In genomic region chr4:152339293-152339790, GRCm38 (mm10) we compare ENCODE assay signal across 11 mouse cellular contexts. TPM values are rescaled to one million over a fixed set of nuclear protein-coding genes. Genes with fewer than 3 reads are reported as not detected.
A peak's percentile ranks its signal among the peaks of the same experiment; 100 is the strongest.
DNase-seq lines count a peak whose midpoint lies in the region; ATAC-seq and TF ChIP-seq lines count a peak whose summit lies in the region.
"Had no signal": no experiment of that assay in that cellular context is flagged by ENCODE, and none has a peak within 500 bp of the region (broad histone marks: within the 10 kb centered on the region; RNA-seq: fewer than 3 reads in every experiment).

No protein-coding gene starts in this region.

- intact Hi-C loops in heart, postnatal 25 days (cut with DNase I): no loop called here

- no peak for TF ChIP-seq CTCF in stomach, postnatal 0 days (IDR thresholded peaks at IDR 0.05; ENCODE audit: low read depth)

- peak overlapping the region; percentile 70 for H3K4me2 ChIP-seq in liver, embryonic 12.5 days
- H3K4me2 ChIP-seq in stomach, postnatal 0 days (replicated peaks; ENCODE audit: low read depth): peak overlapping the region; percentile 86

- no peaks in the 10 kb centered on the region for H3K9me3 ChIP-seq in heart, embryonic 10.5 days
- no peaks in the 10 kb centered on the region for H3K9me3 ChIP-seq in liver, embryonic 12.5 days (replicated peaks)
- no peaks in the 10 kb centered on the region for H3K9me3 ChIP-seq in stomach, postnatal 0 days (ENCODE audit: control insufficient read depth, low read length)

- peaks cover 32% of the 10 kb centered on the region for H3K4me1 ChIP-seq in heart, embryonic 10.5 days
- peaks cover 24% of the 10 kb centered on the region for H3K4me1 ChIP-seq in liver, embryonic 12.5 days
- no peaks in the 10 kb centered on the region for H3K4me1 ChIP-seq in stomach, postnatal 0 days (replicated peaks; ENCODE audit: control insufficient read depth, insufficient read depth)

- TF ChIP-seq EP300 in stomach, postnatal 0 days (optimal IDR thresholded peaks at IDR 0.05): no peak

- 0 out of 2 replicates have a peak overlapping the region, but pooled peaks have one; percentile 29 for H3K27ac ChIP-seq in heart, embryonic 10.5 days
- H3K27ac ChIP-seq in liver, embryonic 12.5 days: no peak overlapping the region
- H3K27ac ChIP-seq in stomach, postnatal 0 days (replicated peaks): no peak overlapping the region

- H3K4me3 ChIP-seq in heart, embryonic 10.5 days: peak overlapping the region; percentile 67
- peak overlapping the region; percentile 45 for H3K4me3 ChIP-seq in liver, embryonic 12.5 days
- H3K4me3 ChIP-seq in stomach, postnatal 0 days (ENCODE audit: low read depth, low read length): peak overlapping the region; percentile 48

- peaks cover 98% of the 10 kb centered on the region for H3K27me3 ChIP-seq in heart, embryonic 10.5 days (ENCODE audit: insufficient read depth, poor library complexity, severe bottlenecking)
- H3K27me3 ChIP-seq in liver, embryonic 12.5 days (replicated peaks): peaks cover 97% of the 10 kb centered on the region
- H3K27me3 ChIP-seq in stomach, postnatal 0 days (ENCODE audit: control insufficient read depth, insufficient read depth, low read length): no peaks in the 10 kb centered on the region; the same call in 1 of the 2 replicates

- WGBS in heart, embryonic 10.5 days: 2% methylated on average over 26 of the region's 26 CpGs
- 7% methylated on average over 25 of the region's 26 CpGs for WGBS in liver, embryonic 12.5 days (ENCODE audit: insufficient replicate concordance)
- 6% methylated on average over 12 of the region's 26 CpGs for WGBS in stomach, postnatal 0 days

- DNase-seq in heart, embryonic 10.5 days (ENCODE audit: low spot score): no peak
- DNase-seq in heart, postnatal 25 days (ENCODE audit: low spot score): no peak
- peak; percentile 45 for DNase-seq in right cerebral cortex, postnatal 25 days
- no peak for DNase-seq in right cerebral cortex, adult 18-20 months
- DNase-seq in stomach, postnatal 0 days (ENCODE audit: low spot score): no peak
- DNase-seq: adrenal gland, adult 8-10 months; lung, postnatal 14 days had no signal

- H3K36me3 ChIP-seq in heart, embryonic 10.5 days: peaks cover 18% of the 10 kb centered on the region
- H3K36me3 ChIP-seq in liver, embryonic 12.5 days: peaks cover 18% of the 10 kb centered on the region
- no peaks in the 10 kb centered on the region; the same call in 1 of the 2 replicates for H3K36me3 ChIP-seq in stomach, postnatal 0 days (ENCODE audit: control insufficient read depth, insufficient read depth, low read length)

- ATAC-seq in liver, embryonic 12.5 days: no peak
- no peak for ATAC-seq in stomach, postnatal 0 days (ENCODE audit: low FRiP score, low TSS enrichment)
- ATAC-seq in megakaryocyte progenitor cell, adult 5-6 weeks (replicated peaks; ENCODE audit: poor library complexity): no peak
- ATAC-seq in CD4-positive, CD25-positive, alpha-beta regulatory T cell, adult 4 months: no peak

- no peak overlapping the region for H3K9ac ChIP-seq in liver, embryonic 12.5 days
- peak overlapping the region; percentile 47; the same call in 1 of the 2 replicates for H3K9ac ChIP-seq in stomach, postnatal 0 days (ENCODE audit: low read length)

RNA-seq across cellular contexts. Expression of gene Chd5, which starts 0.9 kb away (rescaled TPM):
- polyA plus RNA-seq in heart, embryonic 10.5 days (2016; fragmentation: Nextera tagmentation; extraction: Ambion mirVana): 0.02 TPM in 1 of 2 replicates, not detected in the other
- under 1 TPM; 0.08 to 0.14 TPM for total RNA-seq in heart, postnatal 25 days (2021)
- 0.01 and 0.02 TPM in 2 replicates for polyA plus RNA-seq in liver, embryonic 12.5 days (2016; fragmentation: Nextera tagmentation; extraction: Ambion mirVana)
- polyA plus RNA-seq in stomach, postnatal 0 days (2015; fragmentation: Nextera tagmentation; extraction: Ambion mirVana): 1.3 and 1.9 TPM in 2 replicates
- not detected in 2 replicates for total RNA-seq in megakaryocyte progenitor cell, adult 5-6 weeks (2015)
- total RNA-seq in megakaryocyte progenitor cell, adult 5-6 weeks (2017): 0.07 and 0.08 TPM in 2 replicates
- polyA plus RNA-seq in CD4-positive, CD25-positive, alpha-beta regulatory T cell, adult 4 months (2017; shearing (Covaris generic)): under 1 TPM in 1 of 2 experiments, not detected in 1; 0.40 TPM

RNA-seq across cellular contexts. Expression of gene Rpl22, which starts 13.8 kb away (rescaled TPM):
- 261 and 301 TPM in 2 replicates for polyA plus RNA-seq in heart, embryonic 10.5 days (2016; fragmentation: Nextera tagmentation; extraction: Ambion mirVana)
- 100 to 1,000 TPM; 254 TPM for total RNA-seq in heart, postnatal 25 days (2021)
- 385 and 404 TPM in 2 replicates for polyA plus RNA-seq in liver, embryonic 12.5 days (2016; fragmentation: Nextera tagmentation; extraction: Ambion mirVana)
- polyA plus RNA-seq in stomach, postnatal 0 days (2015; fragmentation: Nextera tagmentation; extraction: Ambion mirVana): 351 and 372 TPM in 2 replicates
- 1,636 and 1,708 TPM in 2 replicates for total RNA-seq in megakaryocyte progenitor cell, adult 5-6 weeks (2015)
- 3,182 and 3,570 TPM in 2 replicates for total RNA-seq in megakaryocyte progenitor cell, adult 5-6 weeks (2017)
- 1,000 to 10,000 TPM in 1 of 2 experiments, 100 to 1,000 TPM in 1; 772 to 1,018 TPM for polyA plus RNA-seq in CD4-positive, CD25-positive, alpha-beta regulatory T cell, adult 4 months (2017; shearing (Covaris generic))

RNA-seq across cellular contexts. Expression of gene Rnf207, which starts 20.5 kb away (rescaled TPM):
- polyA plus RNA-seq in heart, embryonic 10.5 days (2016; fragmentation: Nextera tagmentation; extraction: Ambion mirVana): 19.1 and 39.9 TPM in 2 replicates
- 10 to 100 TPM; 69.6 to 73.3 TPM for total RNA-seq in heart, postnatal 25 days (2021)
- 0.26 and 0.42 TPM in 2 replicates for polyA plus RNA-seq in liver, embryonic 12.5 days (2016; fragmentation: Nextera tagmentation; extraction: Ambion mirVana)
- 0.40 and 0.46 TPM in 2 replicates for polyA plus RNA-seq in stomach, postnatal 0 days (2015; fragmentation: Nextera tagmentation; extraction: Ambion mirVana)
- 0.12 TPM in 1 of 2 replicates, not detected in the other for total RNA-seq in megakaryocyte progenitor cell, adult 5-6 weeks (2015)
- not detected in 2 replicates for total RNA-seq in megakaryocyte progenitor cell, adult 5-6 weeks (2017)
- polyA plus RNA-seq in CD4-positive, CD25-positive, alpha-beta regulatory T cell, adult 4 months (2017; shearing (Covaris generic)): not detected

RNA-seq across cellular contexts. Expression of gene Icmt, which starts 42.3 kb away (rescaled TPM):
- 23.1 and 27.4 TPM in 2 replicates for polyA plus RNA-seq in heart, embryonic 10.5 days (2016; fragmentation: Nextera tagmentation; extraction: Ambion mirVana)
- 10 to 100 TPM; 25.2 to 26.7 TPM for total RNA-seq in heart, postnatal 25 days (2021)
- 11.8 and 14.4 TPM in 2 replicates for polyA plus RNA-seq in liver, embryonic 12.5 days (2016; fragmentation: Nextera tagmentation; extraction: Ambion mirVana)
- polyA plus RNA-seq in stomach, postnatal 0 days (2015; fragmentation: Nextera tagmentation; extraction: Ambion mirVana): 9.6 and 10.2 TPM in 2 replicates
- 7.9 and 12.1 TPM in 2 replicates for total RNA-seq in megakaryocyte progenitor cell, adult 5-6 weeks (2015)
- 11.5 and 14.8 TPM in 2 replicates for total RNA-seq in megakaryocyte progenitor cell, adult 5-6 weeks (2017)
- 1 to 10 TPM; 3.9 to 8.2 TPM for polyA plus RNA-seq in CD4-positive, CD25-positive, alpha-beta regulatory T cell, adult 4 months (2017; shearing (Covaris generic))

RNA-seq across cellular contexts. Expression of gene Hes3, which starts 47.9 kb away (rescaled TPM):
- polyA plus RNA-seq in heart, embryonic 10.5 days (2016; fragmentation: Nextera tagmentation; extraction: Ambion mirVana): not detected in 2 replicates
- not detected for total RNA-seq in heart, postnatal 25 days (2021)
- polyA plus RNA-seq in liver, embryonic 12.5 days (2016; fragmentation: Nextera tagmentation; extraction: Ambion mirVana): not detected in 2 replicates
- not detected in 2 replicates for polyA plus RNA-seq in stomach, postnatal 0 days (2015; fragmentation: Nextera tagmentation; extraction: Ambion mirVana)
- total RNA-seq in megakaryocyte progenitor cell, adult 5-6 weeks (2015): not detected in 2 replicates
- total RNA-seq in megakaryocyte progenitor cell, adult 5-6 weeks (2017): not detected in 2 replicates
- not detected for polyA plus RNA-seq in CD4-positive, CD25-positive, alpha-beta regulatory T cell, adult 4 months (2017; shearing (Covaris generic))
- total RNA-seq: adrenal gland, adult 8-10 months had no signal
- polyA plus RNA-seq: C2C12 had no signal

Comparison
In these comparisons a context has a peak if more than half of its experiments do, and no peak if none do; other contexts are left out.
1. RNA of gene Rnf207, which starts 20.5 kb away (polyA plus RNA-seq): 19.1 to 39.9 TPM in heart, embryonic 10.5 days; 0.40 to 0.46 TPM in stomach, postnatal 0 days, 0.26 to 0.42 TPM in liver, embryonic 12.5 days and not detected in CD4-positive, CD25-positive, alpha-beta regulatory T cell, adult 4 months; every median in the first group is over 10 times any median in the second.
2. Peak in every context shown above with its lines, with median percentiles within 50 percentile points of each other: H3K4me3 ChIP-seq.